Mouse (Mus musculus) MEL (cell line): ENCODE measurements around the gene Kcnh1.

Source experiments
- MAFK ChIP-seq: IDR thresholded peaks from 2 replicates; pipeline ENCODE4 v1.6.1; 2011; ENCODE audit warnings: low read depth, mild to moderate bottlenecking, low read length, improper control_type of control experiment, borderline replicate concordance
- NRF1 ChIP-seq: IDR thresholded peaks from 2 replicates; pipeline ENCODE4 v1.6.1; 2014; ENCODE audit warnings: low read depth, mild to moderate bottlenecking, inconsistent platforms, low read length, improper control_type of control experiment, moderate library complexity; ENCODE audit not compliant: poor library complexity, insufficient read depth, severe bottlenecking

- no peak for TF ChIP-seq MAFK
- TF ChIP-seq NRF1 = no peak
Observed at GRCm38 (mm10) chr1:192311298-192311697, 120.7 kb downstream of the Kcnh1 start.
